Mouse (Mus musculus): ENCODE measurements around the gene Zcchc24. TPM values are rescaled to one million over a fixed set of nuclear protein-coding genes. Genes with fewer than 3 reads are reported as not detected.

Zcchc24 gene
- polyA plus RNA-seq, 2 experiments = 45.1 to 52.7 TPM

DNA sequence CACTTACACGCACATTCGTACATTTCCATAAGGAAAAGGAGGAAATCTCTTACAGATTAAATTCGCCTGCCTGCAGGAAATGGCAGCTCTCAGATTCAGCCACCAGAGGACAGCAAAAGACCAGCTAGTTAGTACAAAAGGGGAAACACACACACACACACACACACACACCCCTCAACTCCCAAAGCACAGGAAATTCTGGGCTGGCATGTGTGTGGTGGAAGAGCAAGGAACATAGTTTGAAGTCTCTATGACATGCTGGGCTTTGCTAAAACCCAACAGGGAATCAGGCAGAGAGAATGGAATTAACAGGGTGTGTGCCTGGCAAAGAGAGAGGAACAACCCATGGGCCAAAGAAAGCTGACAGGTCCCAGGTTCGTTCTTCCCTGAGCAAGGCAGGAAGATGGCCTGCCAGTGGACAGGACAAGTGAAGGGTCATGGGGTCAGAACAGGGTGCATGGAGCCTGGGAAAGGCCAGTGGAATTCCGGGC lies 61.1 kb downstream of the Zcchc24 start:
- H3K27me3 ChIP-seq (ENCODE audit: control insufficient read depth, insufficient read depth, low read length) = no peaks in the 10 kb centered on the region
- H3K4me3 ChIP-seq (replicated peaks; ENCODE audit: low read length) = no peak overlapping the region
- DNase-seq (ENCODE audit: low spot score) (peak; percentile 86), ATAC-seq (ENCODE audit: low FRiP score, low read depth) (0 out of 2 replicates have a peak, but pooled peaks have one; percentile 24)
- H3K9me3 ChIP-seq (ENCODE audit: control insufficient read depth, low read length) = no peaks in the 10 kb centered on the region
- H3K27ac ChIP-seq (replicated peaks; ENCODE audit: low read depth, low read length) = no peak overlapping the region; the same call in 1 of the 2 replicates
- H3K4me1 ChIP-seq (ENCODE audit: control insufficient read depth, insufficient read depth, low read length) = peaks cover 28% of the 10 kb centered on the region
- H3K36me3 ChIP-seq (ENCODE audit: control insufficient read depth, insufficient read depth, low read length) = peaks cover 6% of the 10 kb centered on the region
- no peak overlapping the region for H3K4me2 ChIP-seq (replicated peaks; ENCODE audit: low read depth, low read length, severe bottlenecking)
- no peak for TF ChIP-seq POLR2A (IDR thresholded peaks at IDR 0.05; ENCODE audit: borderline replicate concordance, extremely low read depth, insufficient read depth, insufficient read length)
- whole genome bisulfite sequencing = 58% methylated on average over 5 of the region's 5 CpGs
- H3K9ac ChIP-seq (ENCODE audit: low read depth, low read length, severe bottlenecking) = no peak overlapping the region

DNA sequence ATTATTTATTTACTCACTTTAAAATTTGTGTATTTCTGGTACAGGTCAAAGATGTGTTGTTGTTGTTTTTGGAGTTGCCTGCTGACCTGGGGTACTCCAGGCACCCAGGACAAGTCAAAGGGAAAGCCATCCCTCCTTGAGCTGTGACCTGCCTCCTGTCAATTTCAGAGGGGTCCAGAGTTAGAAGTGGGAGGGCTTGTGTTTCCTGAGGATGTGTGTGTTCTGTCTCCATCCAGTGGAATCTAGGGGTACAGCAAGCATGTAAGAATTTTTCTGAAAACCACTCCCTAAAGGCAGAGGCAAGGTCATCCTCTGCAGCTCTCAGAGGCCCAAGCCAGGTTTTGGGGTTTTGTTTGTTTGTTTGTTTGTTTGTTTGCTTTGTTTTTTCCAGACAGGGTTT lies 66.9 kb downstream of the Zcchc24 start:
- Histone ChIP-seq H3K27me3 (ENCODE audit: control insufficient read depth, insufficient read depth, low read length) (no peaks in the 10 kb centered on the region), H3K36me3 (ENCODE audit: control insufficient read depth, insufficient read depth, low read length) (peaks cover 36% of the 10 kb centered on the region), H3K4me1 (ENCODE audit: control insufficient read depth, insufficient read depth, low read length) (no peaks in the 10 kb centered on the region), H3K27ac (replicated peaks; ENCODE audit: low read depth, low read length) (no peak overlapping the region), H3K9me3 (ENCODE audit: control insufficient read depth, low read length) (no peaks in the 10 kb centered on the region), H3K4me2 (replicated peaks; ENCODE audit: low read depth, low read length, severe bottlenecking) (no peak overlapping the region), H3K9ac (ENCODE audit: low read depth, low read length, severe bottlenecking) (no peak overlapping the region), H3K4me3 (replicated peaks; ENCODE audit: low read length) (no peak overlapping the region)
- ATAC-seq (ENCODE audit: low FRiP score, low read depth) = peak; percentile 24; the same call in 1 of the 2 replicates
- peak; percentile 44 for DNase-seq (ENCODE audit: low spot score)
- no peak for TF ChIP-seq POLR2A (IDR thresholded peaks at IDR 0.05; ENCODE audit: borderline replicate concordance, extremely low read depth, insufficient read depth, insufficient read length)

DNA sequence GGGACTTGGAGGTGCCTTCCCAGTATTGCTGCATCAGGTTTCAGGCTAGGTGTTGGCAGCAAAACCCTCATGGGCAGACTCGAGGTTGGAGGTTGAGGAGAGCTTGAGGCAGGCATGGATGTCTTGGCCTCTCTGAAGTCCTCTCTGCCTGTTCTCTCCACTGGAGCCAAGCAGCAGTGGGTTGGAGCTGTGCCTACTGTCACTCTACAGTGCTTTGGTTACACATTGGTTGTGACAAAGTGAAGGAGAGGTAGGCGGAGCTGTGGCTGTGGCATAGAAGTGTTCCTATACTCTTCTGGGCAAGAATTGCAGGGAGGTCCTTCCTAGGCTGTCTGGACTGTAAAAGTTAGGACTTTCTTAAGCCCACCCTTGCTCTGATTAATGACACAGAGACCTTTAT lies 72.5 kb downstream of the Zcchc24 start:
- H3K4me1 ChIP-seq (ENCODE audit: control insufficient read depth, insufficient read depth, low read length) = peaks cover 19% of the 10 kb centered on the region
- H3K4me3 ChIP-seq (replicated peaks; ENCODE audit: low read length) = no peak overlapping the region
- H3K9me3 ChIP-seq (ENCODE audit: control insufficient read depth, low read length) = no peaks in the 10 kb centered on the region
- no peak overlapping the region for H3K4me2 ChIP-seq (replicated peaks; ENCODE audit: low read depth, low read length, severe bottlenecking)
- 54% methylated on average over 2 of the region's 2 CpGs for WGBS
- H3K27ac ChIP-seq (replicated peaks; ENCODE audit: low read depth, low read length) = no peak overlapping the region
- no peaks in the 10 kb centered on the region for H3K27me3 ChIP-seq (ENCODE audit: control insufficient read depth, insufficient read depth, low read length)
- DNase-seq (ENCODE audit: low spot score) (no peak), ATAC-seq (ENCODE audit: low FRiP score, low read depth) (no peak)
- no peak overlapping the region for H3K9ac ChIP-seq (ENCODE audit: low read depth, low read length, severe bottlenecking)
- H3K36me3 ChIP-seq (ENCODE audit: control insufficient read depth, insufficient read depth, low read length) = peaks cover 43% of the 10 kb centered on the region
- no peak for TF ChIP-seq POLR2A (IDR thresholded peaks at IDR 0.05; ENCODE audit: borderline replicate concordance, extremely low read depth, insufficient read depth, insufficient read length)

DNA sequence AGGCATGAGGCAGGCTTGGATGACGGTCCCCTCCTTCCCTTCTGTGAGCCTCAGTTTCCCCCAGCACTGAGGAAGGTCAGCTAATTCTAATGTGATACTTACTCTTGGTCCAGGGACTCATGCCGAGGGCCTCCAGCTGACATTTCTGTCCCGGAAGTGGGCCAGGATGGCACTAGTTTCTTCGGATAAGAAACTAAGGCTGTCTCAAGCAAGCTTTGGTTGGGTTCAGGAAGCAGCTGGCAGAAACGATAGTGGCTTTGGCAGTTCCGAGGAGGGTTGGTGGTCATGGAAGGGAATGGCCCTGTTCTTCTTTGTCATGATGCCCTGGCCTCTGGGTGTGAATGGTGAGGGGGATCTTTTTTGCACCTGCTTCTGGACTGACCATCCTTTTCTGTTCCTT lies 73.8 kb downstream of the Zcchc24 start:
- Histone ChIP-seq H3K36me3 (ENCODE audit: control insufficient read depth, insufficient read depth, low read length) (peaks cover 36% of the 10 kb centered on the region), H3K4me2 (replicated peaks; ENCODE audit: low read depth, low read length, severe bottlenecking) (peak overlapping the region; percentile 95), H3K4me1 (ENCODE audit: control insufficient read depth, insufficient read depth, low read length) (peaks cover 19% of the 10 kb centered on the region), H3K27ac (replicated peaks; ENCODE audit: low read depth, low read length) (no peak overlapping the region), H3K27me3 (ENCODE audit: control insufficient read depth, insufficient read depth, low read length) (no peaks in the 10 kb centered on the region), H3K9me3 (ENCODE audit: control insufficient read depth, low read length) (no peaks in the 10 kb centered on the region), H3K9ac (ENCODE audit: low read depth, low read length, severe bottlenecking) (peak overlapping the region; percentile 78), H3K4me3 (replicated peaks; ENCODE audit: low read length) (peak overlapping the region; percentile 88)
- WGBS = 61% methylated on average over 6 of the region's 6 CpGs
- no peak for DNase-seq (ENCODE audit: low spot score)
- TF ChIP-seq POLR2A (IDR thresholded peaks at IDR 0.05; ENCODE audit: borderline replicate concordance, extremely low read depth, insufficient read depth, insufficient read length) = no peak
- no peak for ATAC-seq (ENCODE audit: low FRiP score, low read depth)

DNA sequence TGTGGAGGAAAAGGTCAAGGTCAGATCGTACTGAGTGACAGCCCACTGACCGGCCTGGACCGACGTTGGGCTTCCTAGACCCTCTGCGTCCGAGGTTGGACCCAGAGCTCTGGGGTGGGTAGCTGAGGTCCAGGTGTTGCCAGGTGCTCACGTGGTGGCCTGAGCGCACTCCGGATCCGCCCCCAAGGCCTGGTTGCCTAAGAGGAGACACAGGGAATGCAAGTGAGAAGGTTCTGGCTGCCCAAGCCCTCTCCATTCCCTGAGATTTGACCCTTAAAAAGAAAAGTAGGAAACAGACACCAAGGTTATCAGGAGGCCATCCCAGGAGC lies 74.3 kb downstream of the Zcchc24 start:
- ATAC-seq (ENCODE audit: low FRiP score, low read depth) (peak; percentile 3), DNase-seq (ENCODE audit: low spot score) (no peak)
- no peaks in the 10 kb centered on the region for H3K9me3 ChIP-seq (ENCODE audit: control insufficient read depth, low read length)
- H3K27me3 ChIP-seq (ENCODE audit: control insufficient read depth, insufficient read depth, low read length) = no peaks in the 10 kb centered on the region
- H3K27ac ChIP-seq (replicated peaks; ENCODE audit: low read depth, low read length) = no peak overlapping the region
- H3K4me2 ChIP-seq (replicated peaks; ENCODE audit: low read depth, low read length, severe bottlenecking) = peak overlapping the region; percentile 95
- TF ChIP-seq POLR2A (IDR thresholded peaks at IDR 0.05; ENCODE audit: borderline replicate concordance, extremely low read depth, insufficient read depth, insufficient read length) = no peak
- H3K36me3 ChIP-seq (ENCODE audit: control insufficient read depth, insufficient read depth, low read length) = peaks cover 31% of the 10 kb centered on the region
- H3K4me3 ChIP-seq (replicated peaks; ENCODE audit: low read length) = peak overlapping the region; percentile 88
- H3K4me1 ChIP-seq (ENCODE audit: control insufficient read depth, insufficient read depth, low read length) = peaks cover 19% of the 10 kb centered on the region
- WGBS = 0% methylated on average over 10 of the region's 10 CpGs
- peak overlapping the region; percentile 78 for H3K9ac ChIP-seq (ENCODE audit: low read depth, low read length, severe bottlenecking)

Data from limb, embryonic 14.5 days (tissue).